Mouse (Mus musculus): Measurements from ENCODE around the gene Cdc14a. TPM values are rescaled to one million over a fixed set of nuclear protein-coding genes. Genes with fewer than 3 reads are reported as not detected.

The Cdc14a gene
- polyA plus RNA-seq, 1 experiment from 2014 or later = 15.7 TPM

GRCm38 (mm10) chr3:116340281-116340680 lies 83.6 kb downstream of the Cdc14a start:
- WGBS = 74% methylated on average over 8 of the region's 8 CpGs
- Histone ChIP-seq H3K4me3 (ENCODE audit: low read depth, low read length) (no peak overlapping the region), H3K9ac (replicated peaks; ENCODE audit: low read depth, low read length) (no peak overlapping the region), H3K4me1 (ENCODE audit: control insufficient read depth, insufficient read depth, low read length) (0 out of 2 replicates have a peak, but pooled peaks cover 2% of the 10 kb centered on the region), H3K4me2 (replicated peaks; ENCODE audit: low read depth, low read length) (no peak overlapping the region), H3K36me3 (ENCODE audit: control insufficient read depth, insufficient read depth, low read length) (0 out of 2 replicates have a peak, but pooled peaks cover under 1% of the 10 kb centered on the region), H3K27ac (ENCODE audit: low read length) (peak overlapping the region; percentile 48; the same call in 1 of the 2 replicates), H3K9me3 (ENCODE audit: control insufficient read depth, low read depth, low read length) (no peaks in the 10 kb centered on the region), H3K27me3 (ENCODE audit: control insufficient read depth, insufficient read depth, low read length) (no peaks in the 10 kb centered on the region)
- ATAC-seq (ENCODE audit: insufficient number of reproducible peaks, insufficient read depth, low FRiP score, low read depth) = 0 out of 2 replicates have a peak, but pooled peaks have one; percentile 43

DNA sequence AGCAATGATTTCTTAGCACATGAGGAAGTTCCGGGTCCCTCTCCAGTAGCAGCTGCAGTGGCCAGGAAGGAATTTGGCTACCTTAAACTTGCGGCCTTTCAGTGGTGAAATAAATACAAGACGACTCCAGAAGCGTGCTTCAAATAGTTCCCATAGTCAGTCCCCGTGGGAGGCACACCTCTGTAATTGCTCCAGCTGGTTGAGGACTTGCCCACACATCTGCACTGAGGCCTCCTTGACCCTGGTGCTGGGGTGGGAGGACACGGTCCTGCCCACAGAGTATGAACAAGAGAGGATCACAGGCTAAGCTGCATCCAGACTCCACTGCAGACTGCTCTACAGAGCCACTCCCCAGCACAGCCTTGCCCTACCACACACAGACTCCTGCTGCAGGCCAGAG lies 85.2 kb downstream of the Cdc14a start:
- Histone ChIP-seq H3K4me3 (ENCODE audit: low read depth, low read length) (no peak overlapping the region), H3K9ac (replicated peaks; ENCODE audit: low read depth, low read length) (no peak overlapping the region), H3K27ac (ENCODE audit: low read length) (no peak overlapping the region), H3K27me3 (ENCODE audit: control insufficient read depth, insufficient read depth, low read length) (no peaks in the 10 kb centered on the region), H3K9me3 (ENCODE audit: control insufficient read depth, low read depth, low read length) (no peaks in the 10 kb centered on the region), H3K4me2 (replicated peaks; ENCODE audit: low read depth, low read length) (no peak overlapping the region), H3K36me3 (ENCODE audit: control insufficient read depth, insufficient read depth, low read length) (no peaks in the 10 kb centered on the region), H3K4me1 (ENCODE audit: control insufficient read depth, insufficient read depth, low read length) (0 out of 2 replicates have a peak, but pooled peaks cover 2% of the 10 kb centered on the region)
- no peak for ATAC-seq (ENCODE audit: insufficient number of reproducible peaks, insufficient read depth, low FRiP score, low read depth)
- WGBS = 62% methylated on average over 6 of the region's 6 CpGs

DNA sequence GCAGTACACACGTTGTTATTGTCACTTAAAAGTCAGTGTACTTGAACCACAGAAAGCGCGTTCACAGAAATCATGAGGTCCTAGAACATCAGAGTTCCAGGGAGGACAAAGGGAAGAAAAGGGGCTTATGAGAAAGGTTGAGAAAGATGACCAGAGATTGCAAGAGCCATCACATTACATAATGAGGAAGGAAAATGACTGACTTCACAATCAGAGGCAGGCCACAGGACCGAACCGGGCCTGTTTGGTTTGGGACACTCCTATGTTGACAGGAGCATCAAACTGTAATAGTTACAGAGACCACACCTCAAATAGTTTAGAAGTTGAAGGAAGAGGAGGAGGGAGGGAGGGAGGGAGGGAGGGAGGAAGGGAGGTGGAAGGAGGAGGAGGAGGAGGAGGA lies 86.0 kb downstream of the Cdc14a start:
- WGBS = 75% methylated on average over 5 of the region's 5 CpGs
- ATAC-seq (ENCODE audit: insufficient number of reproducible peaks, insufficient read depth, low FRiP score, low read depth) = no peak
- Histone ChIP-seq H3K4me3 (ENCODE audit: low read depth, low read length) (no peak overlapping the region), H3K9me3 (ENCODE audit: control insufficient read depth, low read depth, low read length) (no peaks in the 10 kb centered on the region), H3K4me2 (replicated peaks; ENCODE audit: low read depth, low read length) (no peak overlapping the region), H3K4me1 (ENCODE audit: control insufficient read depth, insufficient read depth, low read length) (0 out of 2 replicates have a peak, but pooled peaks cover 2% of the 10 kb centered on the region), H3K27ac (ENCODE audit: low read length) (no peak overlapping the region), H3K27me3 (ENCODE audit: control insufficient read depth, insufficient read depth, low read length) (no peaks in the 10 kb centered on the region), H3K36me3 (ENCODE audit: control insufficient read depth, insufficient read depth, low read length) (no peaks in the 10 kb centered on the region), H3K9ac (replicated peaks; ENCODE audit: low read depth, low read length) (no peak overlapping the region)

- no peaks in the 10 kb centered on the region for H3K36me3 ChIP-seq (ENCODE audit: control insufficient read depth, insufficient read depth, low read length)
- no peaks in the 10 kb centered on the region for H3K27me3 ChIP-seq (ENCODE audit: control insufficient read depth, insufficient read depth, low read length)
- whole genome bisulfite sequencing = 76% methylated on average over 4 of the region's 4 CpGs
- no peak overlapping the region for H3K9ac ChIP-seq (replicated peaks; ENCODE audit: low read depth, low read length)
- no peak overlapping the region for H3K27ac ChIP-seq (ENCODE audit: low read length)
- H3K4me3 ChIP-seq (ENCODE audit: low read depth, low read length) = no peak overlapping the region
- H3K4me1 ChIP-seq (ENCODE audit: control insufficient read depth, insufficient read depth, low read length) = no peaks in the 10 kb centered on the region
- no peak overlapping the region for H3K4me2 ChIP-seq (replicated peaks; ENCODE audit: low read depth, low read length)
- ATAC-seq (ENCODE audit: insufficient number of reproducible peaks, insufficient read depth, low FRiP score, low read depth) = no peak
- H3K9me3 ChIP-seq (ENCODE audit: control insufficient read depth, low read depth, low read length) = no peaks in the 10 kb centered on the region
These were observed 88.8 kb downstream of the Cdc14a start for GRCm38 (mm10) chr3:116335036-116335435.

DNA sequence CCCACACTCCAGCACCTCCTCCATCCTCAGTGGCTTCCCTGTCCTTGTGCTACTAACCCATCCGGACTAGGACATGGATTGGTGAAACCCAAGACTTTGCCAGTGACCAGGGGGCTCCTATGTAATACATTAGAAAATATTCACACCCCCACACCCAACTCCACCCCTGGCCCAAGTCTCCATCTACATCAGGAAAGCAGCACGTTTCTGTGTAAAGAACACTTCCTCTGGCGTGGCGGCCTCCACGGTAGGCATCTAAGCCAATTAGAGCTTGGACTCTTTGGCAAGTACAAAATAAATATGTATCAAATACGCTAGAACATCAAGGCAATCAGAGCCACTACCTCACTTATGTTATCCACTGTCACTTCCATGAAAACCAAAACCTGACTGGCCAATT lies 90.1 kb downstream of the Cdc14a start:
- Histone ChIP-seq H3K36me3 (ENCODE audit: control insufficient read depth, insufficient read depth, low read length) (no peaks in the 10 kb centered on the region), H3K4me2 (replicated peaks; ENCODE audit: low read depth, low read length) (no peak overlapping the region), H3K4me1 (ENCODE audit: control insufficient read depth, insufficient read depth, low read length) (no peaks in the 10 kb centered on the region), H3K27ac (ENCODE audit: low read length) (no peak overlapping the region), H3K9ac (replicated peaks; ENCODE audit: low read depth, low read length) (no peak overlapping the region), H3K9me3 (ENCODE audit: control insufficient read depth, low read depth, low read length) (no peaks in the 10 kb centered on the region), H3K4me3 (ENCODE audit: low read depth, low read length) (no peak overlapping the region), H3K27me3 (ENCODE audit: control insufficient read depth, insufficient read depth, low read length) (no peaks in the 10 kb centered on the region)
- no peak for ATAC-seq (ENCODE audit: insufficient number of reproducible peaks, insufficient read depth, low FRiP score, low read depth)
- WGBS = 88% methylated on average over 6 of the region's 6 CpGs

DNA sequence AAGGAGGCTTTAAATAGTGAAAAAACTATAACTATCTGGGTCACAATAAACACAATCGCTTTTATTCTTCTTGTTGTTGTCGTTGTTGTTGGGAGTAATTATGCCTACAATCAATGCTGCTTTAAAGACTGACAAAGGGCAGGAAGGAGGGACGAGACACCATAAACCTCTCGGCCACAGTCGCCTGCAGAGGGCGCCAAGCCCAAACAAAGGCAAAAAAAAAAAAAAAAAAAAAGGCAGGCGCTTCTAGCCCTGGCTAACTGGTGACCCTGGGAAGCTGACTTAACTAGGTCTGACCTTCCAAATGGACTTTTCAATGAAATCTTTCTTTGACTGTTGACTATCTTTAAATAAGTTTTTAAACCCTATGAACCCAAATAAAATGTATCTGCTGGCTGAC lies 90.6 kb downstream of the Cdc14a start:
- H3K9ac ChIP-seq (replicated peaks; ENCODE audit: low read depth, low read length) = no peak overlapping the region
- no peaks in the 10 kb centered on the region for H3K27me3 ChIP-seq (ENCODE audit: control insufficient read depth, insufficient read depth, low read length)
- H3K4me3 ChIP-seq (ENCODE audit: low read depth, low read length) = no peak overlapping the region
- WGBS = 21% methylated on average over 7 of the region's 7 CpGs
- H3K4me1 ChIP-seq (ENCODE audit: control insufficient read depth, insufficient read depth, low read length) = no peaks in the 10 kb centered on the region
- H3K9me3 ChIP-seq (ENCODE audit: control insufficient read depth, low read depth, low read length) = no peaks in the 10 kb centered on the region
- H3K27ac ChIP-seq (ENCODE audit: low read length) = no peak overlapping the region
- no peak overlapping the region for H3K4me2 ChIP-seq (replicated peaks; ENCODE audit: low read depth, low read length)
- no peaks in the 10 kb centered on the region for H3K36me3 ChIP-seq (ENCODE audit: control insufficient read depth, insufficient read depth, low read length)
- no peak for ATAC-seq (ENCODE audit: insufficient number of reproducible peaks, insufficient read depth, low FRiP score, low read depth)

GRCm38 (mm10) chr3:116331811-116332464 lies 91.9 kb downstream of the Cdc14a start:
- H3K4me3 ChIP-seq (ENCODE audit: low read depth, low read length) = no peak overlapping the region
- no peaks in the 10 kb centered on the region for H3K36me3 ChIP-seq (ENCODE audit: control insufficient read depth, insufficient read depth, low read length)
- H3K27ac ChIP-seq (ENCODE audit: low read length) = no peak overlapping the region
- H3K9me3 ChIP-seq (ENCODE audit: control insufficient read depth, low read depth, low read length) = no peaks in the 10 kb centered on the region
- peak; percentile 64; the same call in 1 of the 2 replicates for ATAC-seq (ENCODE audit: insufficient number of reproducible peaks, insufficient read depth, low FRiP score, low read depth)
- H3K4me2 ChIP-seq (replicated peaks; ENCODE audit: low read depth, low read length) = no peak overlapping the region
- 47% methylated on average over 8 of the region's 8 CpGs for WGBS
- H3K27me3 ChIP-seq (ENCODE audit: control insufficient read depth, insufficient read depth, low read length) = no peaks in the 10 kb centered on the region
- H3K9ac ChIP-seq (replicated peaks; ENCODE audit: low read depth, low read length) = no peak overlapping the region
- peaks cover 2% of the 10 kb centered on the region; the same call in 1 of the 2 replicates for H3K4me1 ChIP-seq (ENCODE audit: control insufficient read depth, insufficient read depth, low read length)

- no peak overlapping the region for H3K9ac ChIP-seq (replicated peaks; ENCODE audit: low read depth, low read length)
- 80% methylated on average over 8 of the region's 8 CpGs for WGBS
- no peaks in the 10 kb centered on the region for H3K36me3 ChIP-seq (ENCODE audit: control insufficient read depth, insufficient read depth, low read length)
- H3K27me3 ChIP-seq (ENCODE audit: control insufficient read depth, insufficient read depth, low read length) = no peaks in the 10 kb centered on the region
- no peak overlapping the region for H3K4me2 ChIP-seq (replicated peaks; ENCODE audit: low read depth, low read length)
- H3K4me1 ChIP-seq (ENCODE audit: control insufficient read depth, insufficient read depth, low read length) = peaks cover 4% of the 10 kb centered on the region; the same call in 1 of the 2 replicates
- no peak for ATAC-seq (ENCODE audit: insufficient number of reproducible peaks, insufficient read depth, low FRiP score, low read depth)
- no peak overlapping the region for H3K27ac ChIP-seq (ENCODE audit: low read length)
- H3K9me3 ChIP-seq (ENCODE audit: control insufficient read depth, low read depth, low read length) = no peaks in the 10 kb centered on the region
- no peak overlapping the region for H3K4me3 ChIP-seq (ENCODE audit: low read depth, low read length)
These were observed 93.9 kb downstream of the Cdc14a start for GRCm38 (mm10) chr3:116329976-116330375.
